In genomic region chr7:27345444-27345843, GRCm38 (mm10) we compare ENCODE assay signal across 18 mouse cellular contexts. TPM values are rescaled to one million over a fixed set of nuclear protein-coding genes. Genes with fewer than 3 reads are reported as not detected.
A peak's percentile ranks its signal among the peaks of the same experiment; 100 is the strongest.
DNase-seq lines count a peak whose midpoint lies in the region; ATAC-seq and TF ChIP-seq lines count a peak whose summit lies in the region.
"Had no signal": no experiment of that assay in that cellular context is flagged by ENCODE, and none has a peak within 500 bp of the region (broad histone marks: within the 10 kb centered on the region; RNA-seq: fewer than 3 reads in every experiment).

No protein-coding gene starts in this region.

- TF ChIP-seq CTCF in hindbrain, postnatal 0 days (IDR thresholded peaks at IDR 0.05; ENCODE audit: low read depth): no peak
- no peak for TF ChIP-seq CTCF in lung, postnatal 0 days (IDR thresholded peaks at IDR 0.05)

- 0 out of 2 replicates have a peak, but pooled peaks cover 12% of the 10 kb centered on the region for H3K36me3 ChIP-seq in hindbrain, embryonic 11.5 days (ENCODE audit: control insufficient read depth, insufficient read depth, low read length)
- H3K36me3 ChIP-seq in hindbrain, postnatal 0 days (ENCODE audit: insufficient read depth, low read length): peaks cover 24% of the 10 kb centered on the region
- peaks cover 9% of the 10 kb centered on the region; the same call in 1 of the 2 replicates for H3K36me3 ChIP-seq in lung, postnatal 0 days (ENCODE audit: insufficient read depth, low read length)

- 0 out of 2 replicates have a peak, but pooled peaks have one; percentile 35 for ATAC-seq in hindbrain, embryonic 11.5 days (ENCODE audit: low FRiP score)
- ATAC-seq in hindbrain, postnatal 0 days: no peak
- ATAC-seq in lung, postnatal 0 days: peak; percentile 52

- DNase-seq in hindbrain, embryonic 11.5 days (ENCODE audit: low spot score): no peak
- no peak for DNase-seq in hindbrain, postnatal 0 days (ENCODE audit: low spot score)
- DNase-seq in lung, postnatal 0 days (ENCODE audit: low spot score): no peak
- no peak for DNase-seq in lung, postnatal 4 days
- DNase-seq in ZHBTc4 (ENCODE audit: low read depth, low spot score): peak; percentile 90
- no peak for DNase-seq in left cerebral cortex, adult 11 months (ENCODE audit: low spot score)
- no peak for DNase-seq in thymus, postnatal 0 days (ENCODE audit: low spot score)
- DNase-seq: adrenal gland, postnatal 10 days; cerebellum, postnatal 36 days; kidney, adult 8-10 months; thymus, adult 18-20 months had no signal

- H3K4me2 ChIP-seq in hindbrain, embryonic 11.5 days (replicated peaks; ENCODE audit: low read depth, low read length): no peak overlapping the region
- H3K4me2 ChIP-seq in hindbrain, postnatal 0 days (ENCODE audit: low read depth, low read length): no peak overlapping the region
- H3K4me2 ChIP-seq in lung, postnatal 0 days (replicated peaks; ENCODE audit: low read depth, low read length): no peak overlapping the region
- H3K4me2 ChIP-seq: hindbrain, embryonic 15.5 days had no signal

- no peak overlapping the region for H3K9ac ChIP-seq in hindbrain, embryonic 11.5 days (ENCODE audit: low read depth, low read length)
- H3K9ac ChIP-seq in hindbrain, postnatal 0 days (replicated peaks; ENCODE audit: low read length): no peak overlapping the region
- no peak overlapping the region for H3K9ac ChIP-seq in lung, postnatal 0 days (replicated peaks; ENCODE audit: low read depth)
- H3K9ac ChIP-seq: hindbrain, embryonic 15.5 days had no signal

- H3K4me1 ChIP-seq in hindbrain, embryonic 11.5 days (replicated peaks; ENCODE audit: control insufficient read depth, insufficient read depth, low read length): no peaks in the 10 kb centered on the region
- no peaks in the 10 kb centered on the region for H3K4me1 ChIP-seq in hindbrain, postnatal 0 days (ENCODE audit: insufficient read depth, low read length)
- no peaks in the 10 kb centered on the region for H3K4me1 ChIP-seq in lung, postnatal 0 days (ENCODE audit: insufficient read depth, low read depth, low read length)
- H3K4me1 ChIP-seq: hindbrain, embryonic 15.5 days had no signal

- no peaks in the 10 kb centered on the region for H3K27me3 ChIP-seq in hindbrain, embryonic 11.5 days (ENCODE audit: control insufficient read depth, insufficient read depth, low read length)
- H3K27me3 ChIP-seq in hindbrain, postnatal 0 days (ENCODE audit: insufficient read depth, low read length): no peaks in the 10 kb centered on the region
- H3K27me3 ChIP-seq in lung, postnatal 0 days (replicated peaks; ENCODE audit: insufficient read depth, low read length): no peaks in the 10 kb centered on the region
- H3K27me3 ChIP-seq: hindbrain, embryonic 15.5 days had no signal

- no peak for TF ChIP-seq EP300 in lung, postnatal 0 days (IDR thresholded peaks at IDR 0.05)

- no peak overlapping the region for H3K27ac ChIP-seq in hindbrain, embryonic 11.5 days (ENCODE audit: low read depth, low read length)
- H3K27ac ChIP-seq in hindbrain, postnatal 0 days: no peak overlapping the region
- no peak overlapping the region for H3K27ac ChIP-seq in lung, postnatal 0 days (ENCODE audit: low read length)
- H3K27ac ChIP-seq: hindbrain, embryonic 15.5 days had no signal

- no peak overlapping the region for H3K4me3 ChIP-seq in hindbrain, embryonic 11.5 days (ENCODE audit: low read depth, low read length)
- H3K4me3 ChIP-seq in hindbrain, postnatal 0 days (ENCODE audit: low read length): no peak overlapping the region
- no peak overlapping the region for H3K4me3 ChIP-seq in lung, postnatal 0 days (ENCODE audit: low read depth, low read length)
- H3K4me3 ChIP-seq: hindbrain, embryonic 15.5 days had no signal

- WGBS in hindbrain, embryonic 11.5 days: 26% methylated on average over 6 of the region's 6 CpGs
- 23% methylated on average over 6 of the region's 6 CpGs for WGBS in hindbrain, postnatal 0 days
- 19% methylated on average over 6 of the region's 6 CpGs for WGBS in lung, postnatal 0 days

- H3K9me3 ChIP-seq in hindbrain, embryonic 11.5 days (ENCODE audit: control insufficient read depth, low read length): no peaks in the 10 kb centered on the region
- no peaks in the 10 kb centered on the region for H3K9me3 ChIP-seq in hindbrain, postnatal 0 days (ENCODE audit: low read length)
- H3K9me3 ChIP-seq in lung, postnatal 0 days (ENCODE audit: low read length): no peaks in the 10 kb centered on the region
- H3K9me3 ChIP-seq: hindbrain, embryonic 15.5 days had no signal

RNA-seq across cellular contexts. Expression of gene Ltbp4, which starts 8.0 kb away (rescaled TPM):
- 2.4 and 3.9 TPM in 2 replicates for polyA plus RNA-seq in hindbrain, embryonic 11.5 days (2014; fragmentation: Nextera tagmentation; extraction: Ambion mirVana)
- 34.8 and 41.2 TPM in 2 replicates for total RNA-seq in hindbrain, postnatal 0 days (2014; rRNA removed)
- 10.5 and 10.6 TPM in 2 replicates for polyA plus RNA-seq in hindbrain, postnatal 0 days (2015; fragmentation: Nextera tagmentation; extraction: Ambion mirVana)
- 99.9 and 103 TPM in 2 replicates for polyA plus RNA-seq in lung, postnatal 0 days (2015; fragmentation: Nextera tagmentation; extraction: Ambion mirVana)
- 3.6 and 5.6 TPM in 2 replicates for polyA plus RNA-seq in thymus, postnatal 0 days (2015; fragmentation: Nextera tagmentation; extraction: Ambion mirVana)
- total RNA-seq: neutrophil, adult 5-6 weeks had no signal

RNA-seq across cellular contexts. Expression of gene Shkbp1, which starts 10.4 kb away (rescaled TPM):
- 51.5 and 56.7 TPM in 2 replicates for polyA plus RNA-seq in hindbrain, embryonic 11.5 days (2014; fragmentation: Nextera tagmentation; extraction: Ambion mirVana)
- total RNA-seq in hindbrain, postnatal 0 days (2014; rRNA removed): 27.0 and 31.2 TPM in 2 replicates
- polyA plus RNA-seq in hindbrain, postnatal 0 days (2015; fragmentation: Nextera tagmentation; extraction: Ambion mirVana): 20.0 and 20.2 TPM in 2 replicates
- polyA plus RNA-seq in lung, postnatal 0 days (2015; fragmentation: Nextera tagmentation; extraction: Ambion mirVana): 31.1 and 31.2 TPM in 2 replicates
- polyA plus RNA-seq in thymus, postnatal 0 days (2015; fragmentation: Nextera tagmentation; extraction: Ambion mirVana): 45.1 and 46.3 TPM in 2 replicates

RNA-seq across cellular contexts. Expression of gene Gm20479, which starts 11.8 kb away (rescaled TPM):
- polyA plus RNA-seq in hindbrain, embryonic 11.5 days (2014; fragmentation: Nextera tagmentation; extraction: Ambion mirVana): 0.33 and 0.57 TPM in 2 replicates
- total RNA-seq in hindbrain, postnatal 0 days (2014; rRNA removed): not detected in 2 replicates
- polyA plus RNA-seq in hindbrain, postnatal 0 days (2015; fragmentation: Nextera tagmentation; extraction: Ambion mirVana): not detected in 2 replicates
- not detected in 2 replicates for polyA plus RNA-seq in lung, postnatal 0 days (2015; fragmentation: Nextera tagmentation; extraction: Ambion mirVana)
- 0.44 TPM in 1 of 2 replicates, not detected in the other for polyA plus RNA-seq in thymus, postnatal 0 days (2015; fragmentation: Nextera tagmentation; extraction: Ambion mirVana)
- total RNA-seq: gastrocnemius, postnatal 4 days; layer of hippocampus, postnatal 14 days; left cerebral cortex, postnatal 36 days; megakaryocyte-erythroid progenitor cell, adult 5-6 weeks; neutrophil, adult 5-6 weeks had no signal
- polyA plus RNA-seq: heart, embryonic 14.5 days; hindbrain, embryonic 15.5 days had no signal
